Comparison of ENCODE assay signal across 12 mouse cellular contexts in the genomic region with DNA sequence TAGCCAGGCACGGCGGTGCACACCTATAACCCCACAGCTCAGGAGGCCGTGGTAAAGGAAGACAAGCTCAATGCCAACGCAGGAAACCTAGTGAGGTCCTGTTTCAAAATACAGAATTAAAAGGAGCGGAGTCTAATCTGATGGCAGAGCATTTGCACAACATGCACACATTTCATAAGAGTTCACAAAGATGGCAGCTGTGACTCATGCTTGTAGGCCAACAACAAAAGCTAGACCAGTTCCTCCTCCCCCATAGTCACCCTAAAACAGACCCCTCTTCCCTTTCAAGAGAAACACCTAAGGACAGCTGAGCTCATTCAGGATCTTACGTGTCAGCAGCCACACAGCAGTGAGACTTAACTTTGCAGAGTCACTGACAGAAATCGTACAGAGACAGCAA.
"Had no signal": no experiment of that assay in that cellular context is flagged by ENCODE, and none has a peak within 500 bp of the region (broad histone marks: within the 10 kb centered on the region; RNA-seq: fewer than 3 reads in every experiment).

No protein-coding gene starts in this region.

- DNase-seq: retina, postnatal 1 day; right cerebral cortex, adult 18-20 months; right cerebral cortex, postnatal 14 days; right cerebral cortex, postnatal 25 days; right cerebral cortex, postnatal 4 days; spleen, adult 18-20 months; thymus, adult 18-20 months; thymus, adult 2 months; thymus, postnatal 14 days; thymus, postnatal 25 days; thymus, postnatal 36 days; thymus, postnatal 4 days had no signal
